Mouse (Mus musculus): Measurements from ENCODE around the gene Gsx1.

Gsx1 gene

GRCm38 (mm10) chr5:147188571-147188975 lies at the start of gene Gsx1:
Gene Gsx1, plus strand, starts transcription at chr5:147188696.
- peak; percentile 47 for DNase-seq (ENCODE audit: low read depth)

GRCm38 (mm10) chr5:147147340-147147739 lies 41.2 kb upstream of the Gsx1 start:
- DNase-seq (ENCODE audit: low read depth), result no peak

- DNase-seq (ENCODE audit: low read depth), result no peak
These were observed 33.6 kb upstream of the Gsx1 start for GRCm38 (mm10) chr5:147154806-147155371.

- no peak for DNase-seq (ENCODE audit: low read depth)
These were observed 32.9 kb upstream of the Gsx1 start for GRCm38 (mm10) chr5:147155449-147156133.

GRCm38 (mm10) chr5:147156376-147156775 lies 32.1 kb upstream of the Gsx1 start:
- no peak for DNase-seq (ENCODE audit: low read depth)

GRCm38 (mm10) chr5:147157441-147157840 lies 31.1 kb upstream of the Gsx1 start:
- DNase-seq (ENCODE audit: low read depth), result no peak

- no peak for DNase-seq (ENCODE audit: low read depth)
These were observed 29.2 kb upstream of the Gsx1 start for GRCm38 (mm10) chr5:147159320-147159719.

GRCm38 (mm10) chr5:147159792-147160191 lies 28.7 kb upstream of the Gsx1 start:
- no peak for DNase-seq (ENCODE audit: low read depth)

GRCm38 (mm10) chr5:147165060-147165459 lies 23.4 kb upstream of the Gsx1 start:
- DNase-seq (ENCODE audit: low read depth), result no peak

GRCm38 (mm10) chr5:147170088-147170487 lies 18.4 kb upstream of the Gsx1 start:
- DNase-seq (ENCODE audit: low read depth), result no peak

GRCm38 (mm10) chr5:147174046-147174445 lies 14.4 kb upstream of the Gsx1 start:
- no peak for DNase-seq (ENCODE audit: low read depth)

GRCm38 (mm10) chr5:147185174-147185915 lies 3.2 kb upstream of the Gsx1 start:
- DNase-seq (ENCODE audit: low read depth), result no peak

- no peak for DNase-seq (ENCODE audit: low read depth)
These were observed 2.5 kb upstream of the Gsx1 start for GRCm38 (mm10) chr5:147186001-147186431.

GRCm38 (mm10) chr5:147186781-147187551 lies 1.5 kb upstream of the Gsx1 start:
- DNase-seq (ENCODE audit: low read depth), result no peak

- no peak for DNase-seq (ENCODE audit: low read depth)
These were observed 835 bp upstream of the Gsx1 start for GRCm38 (mm10) chr5:147187552-147188170.

GRCm38 (mm10) chr5:147189156-147189555 lies 660 bp downstream of the Gsx1 start:
- DNase-seq (ENCODE audit: low read depth), result no peak

GRCm38 (mm10) chr5:147189836-147190602 lies 1.5 kb downstream of the Gsx1 start:
- no peak for DNase-seq (ENCODE audit: low read depth)

- no peak for DNase-seq (ENCODE audit: low read depth)
These were observed 2.4 kb downstream of the Gsx1 start for GRCm38 (mm10) chr5:147190885-147191284.

- no peak for DNase-seq (ENCODE audit: low read depth)
These were observed 3.5 kb downstream of the Gsx1 start for GRCm38 (mm10) chr5:147191801-147192575.

- DNase-seq (ENCODE audit: low read depth), result no peak
These were observed 4.1 kb downstream of the Gsx1 start for GRCm38 (mm10) chr5:147192576-147192960.

All from c-Kit-positive CD71-negative TER-119-negative erythroid progenitor cells, embryonic 14.5 days (primary cell).